Mouse (Mus musculus) liver, adult 2 months (tissue): Measurements from ENCODE around the gene Ptrh1.

Source experiments
- CTCF ChIP-seq: fragments of 200-500 bp; IDR thresholded peaks from 2 replicates; pipeline ENCODE4 v1.5.1; 2011; ENCODE audit warnings: low read depth, low read length, control low read depth
- POLR2A ChIP-seq: fragments of 200-500 bp; IDR thresholded peaks from 2 replicates; pipeline ENCODE4 v1.6.1; 2011; ENCODE audit warnings: low read length, control low read depth; ENCODE audit not compliant: insufficient read depth; ENCODE audit errors: extremely low read depth

DNA sequence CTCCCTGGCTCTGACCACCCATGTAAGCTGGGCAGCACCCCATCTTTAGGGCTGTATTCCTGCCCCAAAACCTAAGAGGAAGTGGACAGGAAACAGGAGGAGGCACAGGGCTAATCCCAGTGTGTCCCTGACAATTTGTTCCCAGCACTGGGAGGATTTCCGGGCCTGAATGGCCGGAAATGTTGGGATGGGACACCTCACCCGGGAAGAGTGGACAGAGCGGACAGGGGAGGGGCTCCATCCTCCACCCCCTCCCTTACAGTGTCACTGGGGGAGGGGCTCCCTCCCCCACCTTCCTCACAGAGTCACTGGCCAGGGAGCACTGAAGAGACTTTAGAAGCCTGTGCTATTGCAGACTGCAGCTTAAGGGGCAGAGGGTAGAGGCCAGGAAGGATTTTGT lies 40.7 kb upstream of the Ptrh1 start:
- TF ChIP-seq CTCF (no peak), POLR2A (no peak)
